ENCODE assay signal across 14 mouse cellular contexts in genomic region chr11:66911811-66912210, GRCm38 (mm10). TPM values are rescaled to one million over a fixed set of nuclear protein-coding genes. Genes with fewer than 3 reads are reported as not detected.
DNase-seq lines count a peak whose midpoint lies in the region; ATAC-seq and TF ChIP-seq lines count a peak whose summit lies in the region.
"Had no signal": no experiment of that assay in that cellular context is flagged by ENCODE, and none has a peak within 500 bp of the region (broad histone marks: within the 10 kb centered on the region; RNA-seq: fewer than 3 reads in every experiment).

Gene Pirt (plus strand): TSS chr11:66911981.

- intact Hi-C loops in left cerebral cortex, postnatal 14 days (cut with DNase I) = no loop called here

- WGBS in lung, postnatal 0 days = 40% methylated on average over 10 of the region's 10 CpGs
- WGBS in heart, embryonic 16.5 days = 25% methylated on average over 10 of the region's 10 CpGs
- 60% methylated on average over 10 of the region's 10 CpGs for WGBS in small intestine, adult 2 months

- no peak within 1 kb of the TSS for H3K4me2 ChIP-seq in lung, postnatal 0 days (replicated peaks; ENCODE audit: low read depth, low read length)
- peak within 1 kb of the TSS; percentile 47 for H3K4me2 ChIP-seq in heart, embryonic 16.5 days (ENCODE audit: low read depth, low read length)

- peak; percentile 2 for DNase-seq in adrenal gland, adult 2 months
- DNase-seq in adrenal gland, postnatal 36 days = no peak
- peak; percentile 21 for DNase-seq in lung, postnatal 10 days
- no peak for DNase-seq in lung, postnatal 0 days (ENCODE audit: low spot score)
- no peak for DNase-seq in left cerebral cortex, postnatal 14 days (ENCODE audit: low spot score in 2 of 2)
- DNase-seq: kidney, adult 8-10 months; left cerebral cortex, postnatal 4 days had no signal

- ATAC-seq in lung, postnatal 0 days = no peak
- ATAC-seq in heart, embryonic 16.5 days (replicated peaks; ENCODE audit: extremely low read depth, insufficient read depth, low FRiP score) = no peak
- no peak for ATAC-seq in megakaryocyte-erythroid progenitor cell, adult 5-6 weeks (replicated peaks; ENCODE audit: low FRiP score, low TSS enrichment, poor library complexity, severe bottlenecking)
- ATAC-seq: activated CD4-positive, CD25-positive, alpha-beta regulatory T cell, adult 4 months had no signal

- no peak within 1 kb of the TSS for H3K27ac ChIP-seq in lung, postnatal 0 days (ENCODE audit: low read length)
- peak within 1 kb of the TSS; percentile 86 for H3K27ac ChIP-seq in heart, embryonic 16.5 days (ENCODE audit: low read length)
- 0 out of 2 replicates have a peak within 1 kb of the TSS, but pooled peaks have one; percentile 7 for H3K27ac ChIP-seq in small intestine, adult 2 months (ENCODE audit: insufficient read depth, low read depth, low read length)
- H3K27ac ChIP-seq: layer of hippocampus, adult 2 months had no signal

- no peaks in the 10 kb centered on the region for H3K9me3 ChIP-seq in lung, postnatal 0 days (ENCODE audit: low read length)
- H3K9me3 ChIP-seq in heart, embryonic 16.5 days (replicated peaks; ENCODE audit: control insufficient read depth, low read length) = no peaks in the 10 kb centered on the region

- TF ChIP-seq CTCF in lung, postnatal 0 days (IDR thresholded peaks at IDR 0.05) = no peak
- TF ChIP-seq CTCF in small intestine, adult 2 months (IDR thresholded peaks at IDR 0.05; ENCODE audit: extremely low read depth, insufficient read length, insufficient replicate concordance, low read depth, low read length) = no peak

- H3K4me3 ChIP-seq in lung, postnatal 0 days (ENCODE audit: low read depth, low read length) = no peak within 1 kb of the TSS
- H3K4me3 ChIP-seq in heart, embryonic 16.5 days (ENCODE audit: low read length) = peak within 1 kb of the TSS; percentile 26
- H3K4me3 ChIP-seq in small intestine, adult 2 months (ENCODE audit: low read depth, low read length) = no peak within 1 kb of the TSS
- H3K4me3 ChIP-seq: layer of hippocampus, adult 2 months had no signal

- H3K9ac ChIP-seq in lung, postnatal 0 days (replicated peaks; ENCODE audit: low read depth) = no peak within 1 kb of the TSS
- H3K9ac ChIP-seq in heart, embryonic 16.5 days (ENCODE audit: low read length) = peak within 1 kb of the TSS; percentile 55

- no peak for TF ChIP-seq POLR2A in small intestine, adult 2 months (IDR thresholded peaks at IDR 0.05; ENCODE audit: low read depth, low read length)

- no peaks in the 10 kb centered on the region for H3K4me1 ChIP-seq in lung, postnatal 0 days (ENCODE audit: insufficient read depth, low read depth, low read length)
- H3K4me1 ChIP-seq in heart, embryonic 16.5 days (ENCODE audit: control insufficient read depth, insufficient read depth, low read length) = peaks cover 12% of the 10 kb centered on the region
- peaks cover 18% of the 10 kb centered on the region for H3K4me1 ChIP-seq in small intestine, adult 2 months (ENCODE audit: control insufficient read depth, insufficient read depth, insufficient read length, low read length)

- TF ChIP-seq EP300 in lung, postnatal 0 days (IDR thresholded peaks at IDR 0.05) = no peak

- H3K36me3 ChIP-seq in lung, postnatal 0 days (ENCODE audit: insufficient read depth, low read length) = no peaks in the 10 kb centered on the region
- no peaks in the 10 kb centered on the region for H3K36me3 ChIP-seq in heart, embryonic 16.5 days (ENCODE audit: control insufficient read depth, insufficient read depth)
- H3K36me3 ChIP-seq in small intestine, adult 2 months (ENCODE audit: control insufficient read depth, insufficient read depth, low read length) = no peaks in the 10 kb centered on the region
- H3K36me3 ChIP-seq: G1E had no signal

- H3K27me3 ChIP-seq in lung, postnatal 0 days (replicated peaks; ENCODE audit: insufficient read depth, low read length) = no peaks in the 10 kb centered on the region
- H3K27me3 ChIP-seq in heart, embryonic 16.5 days (ENCODE audit: control insufficient read depth, insufficient read depth, low read length) = 0 out of 2 replicates have a peak, but pooled peaks cover 2% of the 10 kb centered on the region
- H3K27me3 ChIP-seq in small intestine, adult 2 months (ENCODE audit: control insufficient read depth, insufficient read depth, low read length) = no peaks in the 10 kb centered on the region

RNA-seq across cellular contexts. Expression of gene Pirt, which starts in this region (rescaled TPM):
- total RNA-seq in adrenal gland, adult 2 months (2021) = 10 to 100 TPM in 1 of 2 experiments, 1 to 10 TPM in 1; 7.8 to 15.3 TPM
- 1.9 and 2.7 TPM in 2 replicates for polyA plus RNA-seq in adrenal gland, adult 2 months (2012; rRNA removed)
- 1 to 10 TPM; 6.9 to 7.9 TPM for total RNA-seq in adrenal gland, postnatal 36 days (2021)
- 1.8 and 1.9 TPM in 2 replicates for polyA plus RNA-seq in lung, postnatal 0 days (2015; fragmentation: Nextera tagmentation; extraction: Ambion mirVana)
- 7.4 and 8.1 TPM in 2 replicates for polyA plus RNA-seq in heart, embryonic 16.5 days (2015; fragmentation: Nextera tagmentation; extraction: Ambion mirVana)
- polyA plus RNA-seq in small intestine, adult 2 months (2012; rRNA removed) = 0.98 TPM in 2 replicates
- total RNA-seq in megakaryocyte-erythroid progenitor cell, adult 5-6 weeks (2014; fragmentation: Nextera tagmentation) = not detected in 2 replicates
- total RNA-seq in megakaryocyte-erythroid progenitor cell, adult 5-6 weeks (2017) = not detected in 2 replicates
- under 1 TPM; 0.11 to 0.57 TPM for total RNA-seq in left cerebral cortex, postnatal 14 days (2021)
- total RNA-seq: common myeloid progenitor, adult 5-6 weeks had no signal
- polyA plus RNA-seq: activated CD4-positive, CD25-positive, alpha-beta regulatory T cell, adult 4 months; G1E had no signal

Comparison
In these comparisons a context has a peak if more than half of its experiments do, and no peak if none do; other contexts are left out.
1. RNA of gene Pirt (total RNA-seq): 7.8 to 15.3 TPM in adrenal gland, adult 2 months and 6.9 to 7.9 TPM in adrenal gland, postnatal 36 days; 0.11 to 0.57 TPM in left cerebral cortex, postnatal 14 days and not detected in megakaryocyte-erythroid progenitor cell, adult 5-6 weeks; every median in the first group is over 4 times any median in the second.
2. DNase-seq: peak in adrenal gland, adult 2 months (single experiment) and lung, postnatal 10 days (single experiment); none in adrenal gland, postnatal 36 days (0 of 2), lung, postnatal 0 days (single experiment) and left cerebral cortex, postnatal 14 days (0 of 2).